Comparison of ENCODE assay signal across 32 mouse cellular contexts in the genomic region with DNA sequence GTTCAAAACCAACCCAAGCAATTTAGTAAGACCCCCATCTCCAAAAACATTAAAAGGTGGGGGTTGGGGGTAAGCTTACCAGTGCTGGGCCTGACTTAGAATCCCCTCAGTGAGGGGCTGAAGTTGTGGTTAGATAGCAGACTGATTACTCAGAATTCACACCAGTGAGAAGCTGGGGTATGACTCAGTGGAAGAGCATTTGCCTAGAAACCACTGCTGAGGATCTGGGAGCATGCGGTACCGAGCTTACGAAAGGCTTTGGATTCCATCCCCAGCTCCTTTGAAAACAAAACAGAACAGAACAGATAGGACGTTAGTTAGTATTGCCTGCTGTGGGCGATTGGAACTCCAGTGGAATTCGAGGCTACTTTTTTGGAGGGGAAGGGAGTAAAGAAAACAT. TPM values are rescaled to one million over a fixed set of nuclear protein-coding genes. Genes with fewer than 3 reads are reported as not detected.
DNase-seq lines count a peak whose midpoint lies in the region; ATAC-seq and TF ChIP-seq lines count a peak whose summit lies in the region.
"Had no signal": no experiment of that assay in that cellular context is flagged by ENCODE, and none has a peak within 500 bp of the region (broad histone marks: within the 10 kb centered on the region; RNA-seq: fewer than 3 reads in every experiment).

No protein-coding gene starts in this region.

- CTCF ChIA-PET in Patski (lab: Charles Lee) = interaction anchor here (1.0 kb wide), 1 partner anchor 37 kb away, joined by 3 read pairs; a partner anchor contains a TSS

- no peak overlapping the region for H3K9ac ChIP-seq in lung, postnatal 0 days (replicated peaks; ENCODE audit: low read depth)
- H3K9ac ChIP-seq: limb, embryonic 12.5 days; liver, embryonic 12.5 days; midbrain, embryonic 15.5 days; neural tube, embryonic 15.5 days had no signal

- WGBS in lung, postnatal 0 days = 80% methylated on average over 6 of the region's 6 CpGs

- TF ChIP-seq EP300 in lung, postnatal 0 days (IDR thresholded peaks at IDR 0.05) = no peak

- H3K36me3 ChIP-seq in lung, postnatal 0 days (ENCODE audit: insufficient read depth, low read length) = no peaks in the 10 kb centered on the region
- H3K36me3 ChIP-seq: forebrain, embryonic 15.5 days; limb, embryonic 12.5 days; liver, embryonic 12.5 days; midbrain, embryonic 15.5 days; neural tube, embryonic 15.5 days had no signal

- peak; percentile 43 to 55 for DNase-seq in adrenal gland, adult (ENCODE audit: inconsistent age in 2 of 2, low spot score in 1 of 2)
- DNase-seq in adrenal gland, adult 8-10 months = no peak
- DNase-seq in layer of hippocampus, adult 2 months (ENCODE audit: low spot score in 2 of 2) = peak in 1 of 2 experiments; percentile 48
- no peak for DNase-seq in layer of hippocampus, postnatal 36 days
- DNase-seq in Patski (ENCODE audit: low read depth, low spot score) = peak; percentile 96
- peak; percentile 65 for DNase-seq in telencephalon, adult 2 months (ENCODE audit: low read depth, low spot score)
- DNase-seq in urinary bladder, postnatal 36 days (ENCODE audit: low spot score in 2 of 2) = no peak
- DNase-seq in lung, postnatal 0 days (ENCODE audit: low spot score) = no peak
- DNase-seq: cerebellum, adult 2 months; cerebellum, postnatal 36 days; heart, adult 11 months; heart, postnatal 4 days; kidney, adult 2 months; kidney, postnatal 14 days; lung, adult 2 months; lung, postnatal 36 days; right cerebral cortex, postnatal 25 days had no signal

- no peaks in the 10 kb centered on the region for H3K9me3 ChIP-seq in lung, postnatal 0 days (ENCODE audit: low read length)
- H3K9me3 ChIP-seq: forebrain, embryonic 15.5 days; limb, embryonic 12.5 days; liver, embryonic 12.5 days; midbrain, embryonic 15.5 days; neural tube, embryonic 15.5 days had no signal

- ATAC-seq in Patski = peak; percentile 65
- no peak for ATAC-seq in lung, postnatal 0 days
- ATAC-seq: forebrain, embryonic 15.5 days; liver, embryonic 12.5 days; midbrain, embryonic 15.5 days had no signal

- in situ Hi-C loops in Patski (cut with MboI; ENCODE audit: low pct_unique_long_range_greater_than_20kb) = no loop called here

- POLR2A ChIA-PET in Patski (lab: Charles Lee) = interaction anchor here (0.6 to 1.5 kb wide), 3 partner anchors 19 to 37 kb away, joined by 3 read pairs; no protein-coding TSS in a partner anchor

- no peaks in the 10 kb centered on the region for H3K4me1 ChIP-seq in lung, postnatal 0 days (ENCODE audit: insufficient read depth, low read depth, low read length)

- no peak for TF ChIP-seq CTCF in layer of hippocampus, adult 2 months (conservative IDR thresholded peaks at IDR 0.05)
- no peak for TF ChIP-seq CTCF in Patski (IDR thresholded peaks at IDR 0.05)
- no peak for TF ChIP-seq CTCF in lung, postnatal 0 days (IDR thresholded peaks at IDR 0.05)

- H3K4me3 ChIP-seq in layer of hippocampus, adult 2 months = no peak overlapping the region
- H3K4me3 ChIP-seq in lung, postnatal 0 days (ENCODE audit: low read depth, low read length) = no peak overlapping the region
- H3K4me3 ChIP-seq: limb, embryonic 12.5 days; liver, embryonic 12.5 days had no signal

- H3K27me3 ChIP-seq in Patski = no peaks in the 10 kb centered on the region
- no peaks in the 10 kb centered on the region for H3K27me3 ChIP-seq in lung, postnatal 0 days (replicated peaks; ENCODE audit: insufficient read depth, low read length)
- H3K27me3 ChIP-seq: forebrain, embryonic 15.5 days; midbrain, embryonic 15.5 days; neural tube, embryonic 15.5 days had no signal

- H3K4me2 ChIP-seq in lung, postnatal 0 days (replicated peaks; ENCODE audit: low read depth, low read length) = no peak overlapping the region
- H3K4me2 ChIP-seq: limb, embryonic 12.5 days; liver, embryonic 12.5 days had no signal

- H3K27ac ChIP-seq in layer of hippocampus, adult 2 months = peak overlapping the region; percentile 96; the same call in 1 of the 2 replicates
- H3K27ac ChIP-seq in lung, postnatal 0 days (ENCODE audit: low read length) = no peak overlapping the region
- H3K27ac ChIP-seq: forebrain, embryonic 15.5 days; limb, embryonic 12.5 days; liver, embryonic 12.5 days; midbrain, embryonic 15.5 days; neural tube, embryonic 15.5 days had no signal

RNA-seq across cellular contexts. Expression of a gene that starts 1.8 kb away (rescaled TPM):
- total RNA-seq in adrenal gland, adult 8-10 months (2022) = 10 to 100 TPM; 11.0 to 13.1 (median 12.0) TPM
- 10 to 100 TPM; 24.0 to 24.3 TPM for total RNA-seq in layer of hippocampus, adult 2 months (2021)
- 10 to 100 TPM; 21.4 to 22.3 TPM for total RNA-seq in layer of hippocampus, postnatal 36 days (2021)
- polyA plus RNA-seq in Patski (2021) = 13.2 TPM
- polyA plus RNA-seq in lung, postnatal 0 days (2015; fragmentation: Nextera tagmentation; extraction: Ambion mirVana) = 1.4 and 1.6 TPM in 2 replicates

RNA-seq across cellular contexts. Expression of a gene that starts 21.8 kb away (rescaled TPM):
- under 1 TPM; 0.20 to 0.54 (median 0.46) TPM for total RNA-seq in adrenal gland, adult 8-10 months (2022)
- 1 to 10 TPM; 3.5 to 4.8 TPM for total RNA-seq in layer of hippocampus, adult 2 months (2021)
- 1 to 10 TPM; 4.7 to 4.8 TPM for total RNA-seq in layer of hippocampus, postnatal 36 days (2021)
- not detected for polyA plus RNA-seq in Patski (2021)
- polyA plus RNA-seq in lung, postnatal 0 days (2015; fragmentation: Nextera tagmentation; extraction: Ambion mirVana) = 0.08 TPM in 1 of 2 replicates, not detected in the other
- total RNA-seq: gastrocnemius, adult 8-10 months; megakaryocyte-erythroid progenitor cell, adult 5-6 weeks had no signal
- polyA plus RNA-seq: embryonic facial prominence, embryonic 11.5 days; forebrain, embryonic 15.5 days; heart, embryonic 14.5 days; liver, embryonic 12.5 days had no signal

RNA-seq across cellular contexts. Expression of a gene that starts 36.7 kb away (rescaled TPM):
- total RNA-seq in adrenal gland, adult 8-10 months (2022) = 10 to 100 TPM; 22.8 to 30.6 (median 25.7) TPM
- total RNA-seq in layer of hippocampus, adult 2 months (2021) = 10 to 100 TPM; 33.8 to 36.1 TPM
- total RNA-seq in layer of hippocampus, postnatal 36 days (2021) = 10 to 100 TPM; 33.0 to 35.7 TPM
- polyA plus RNA-seq in Patski (2021) = 20.9 TPM
- 6.7 and 7.5 TPM in 2 replicates for polyA plus RNA-seq in lung, postnatal 0 days (2015; fragmentation: Nextera tagmentation; extraction: Ambion mirVana)

RNA-seq across cellular contexts. Expression of a gene that starts 43.5 kb away (rescaled TPM):
- 10 to 100 TPM; 22.1 to 34.5 (median 28.6) TPM for total RNA-seq in adrenal gland, adult 8-10 months (2022)
- total RNA-seq in layer of hippocampus, adult 2 months (2021) = 10 to 100 TPM; 24.8 to 25.0 TPM
- total RNA-seq in layer of hippocampus, postnatal 36 days (2021) = 10 to 100 TPM; 25.1 to 26.1 TPM
- polyA plus RNA-seq in Patski (2021) = 35.1 TPM
- 18.2 and 19.5 TPM in 2 replicates for polyA plus RNA-seq in lung, postnatal 0 days (2015; fragmentation: Nextera tagmentation; extraction: Ambion mirVana)

RNA-seq across cellular contexts. Expression of a gene that starts 45.0 kb away (rescaled TPM):
- not detected for total RNA-seq in adrenal gland, adult 8-10 months (2022)
- total RNA-seq in layer of hippocampus, adult 2 months (2021) = not detected
- not detected for total RNA-seq in layer of hippocampus, postnatal 36 days (2021)
- not detected for polyA plus RNA-seq in Patski (2021)
- not detected in 2 replicates for polyA plus RNA-seq in lung, postnatal 0 days (2015; fragmentation: Nextera tagmentation; extraction: Ambion mirVana)
- total RNA-seq: adrenal gland, postnatal 4 days; gastrocnemius, adult 8-10 months; heart, postnatal 4 days; layer of hippocampus, adult 8-10 months; left cerebral cortex, postnatal 10 days; megakaryocyte-erythroid progenitor cell, adult 5-6 weeks had no signal
- polyA plus RNA-seq: cerebellum, adult 2 months; embryonic facial prominence, embryonic 11.5 days; forebrain, embryonic 15.5 days; heart, embryonic 14.5 days; limb, embryonic 12.5 days; liver, embryonic 12.5 days; lung, adult 2 months; midbrain, embryonic 15.5 days; neural tube, embryonic 15.5 days; stomach, embryonic 16.5 days; thymus, postnatal 0 days; urinary bladder, adult 2 months had no signal

Comparison
In these comparisons a context has a peak if more than half of its experiments do, and no peak if none do; other contexts are left out.
1. DNase-seq: peak in adrenal gland, adult (2 of 2), Patski (single experiment) and telencephalon, adult 2 months (single experiment); none in adrenal gland, adult 8-10 months (single experiment), layer of hippocampus, postnatal 36 days (0 of 2), urinary bladder, postnatal 36 days (0 of 2) and lung, postnatal 0 days (single experiment).